Mouse (Mus musculus): ENCODE data around the gene Tpk1.

- TF ChIP-seq CTCF (IDR thresholded peaks at IDR 0.05; ENCODE audit: control insufficient read depth, insufficient read depth, low read length), result no peak
- TF ChIP-seq POLR2A (IDR thresholded peaks at IDR 0.05; ENCODE audit: borderline replicate concordance, control insufficient read depth, low read depth, low read length), result no peak
Measured at GRCm38 (mm10) chr6:43674986-43675760, 9.1 kb upstream of the Tpk1 start.
